18 mouse cellular contexts compared by ENCODE assay signal in the genomic region with DNA sequence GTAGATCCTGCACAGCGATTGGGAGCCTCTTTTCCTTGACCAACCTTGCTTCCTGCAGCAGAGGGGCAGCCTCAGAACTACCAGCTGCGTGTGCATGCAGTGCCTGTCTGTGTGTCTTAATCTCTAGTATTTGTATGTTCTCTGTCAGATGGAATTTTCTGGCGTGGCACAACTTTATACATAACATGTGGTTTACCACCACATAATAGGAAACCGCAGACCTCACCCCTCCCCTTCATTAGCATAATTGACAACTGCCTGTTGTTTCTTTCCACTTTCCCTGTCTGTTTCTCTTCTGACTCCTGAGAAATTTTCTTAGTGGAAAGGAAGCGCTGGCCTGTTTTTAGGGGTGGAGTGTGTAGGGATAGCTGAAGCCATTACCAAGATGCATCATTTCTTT. TPM values are rescaled to one million over a fixed set of nuclear protein-coding genes. Genes with fewer than 3 reads are reported as not detected.
DNase-seq lines count a peak whose midpoint lies in the region; ATAC-seq and TF ChIP-seq lines count a peak whose summit lies in the region.
"Had no signal": no experiment of that assay in that cellular context is flagged by ENCODE, and none has a peak within 500 bp of the region (broad histone marks: within the 10 kb centered on the region; RNA-seq: fewer than 3 reads in every experiment).

No protein-coding gene starts in this region.

- no peak overlapping the region for H3K9ac ChIP-seq in hindbrain, embryonic 12.5 days
- no peak overlapping the region for H3K9ac ChIP-seq in hindbrain, postnatal 0 days (replicated peaks; ENCODE audit: low read length)
- H3K9ac ChIP-seq in liver, postnatal 0 days (replicated peaks), result no peak overlapping the region
- H3K9ac ChIP-seq: forebrain, postnatal 0 days; hindbrain, embryonic 13.5 days had no signal

- no peak overlapping the region for H3K4me3 ChIP-seq in hindbrain, embryonic 12.5 days
- no peak overlapping the region for H3K4me3 ChIP-seq in hindbrain, postnatal 0 days (ENCODE audit: low read length)
- no peak overlapping the region for H3K4me3 ChIP-seq in liver, postnatal 0 days (ENCODE audit: low read depth, low read length)
- H3K4me3 ChIP-seq: gastrocnemius, adult 2 months; hindbrain, embryonic 13.5 days; limb, embryonic 13.5 days had no signal

- ATAC-seq in hindbrain, embryonic 12.5 days (ENCODE audit: low FRiP score), result no peak
- no peak for ATAC-seq in hindbrain, postnatal 0 days
- peak; percentile 78 for ATAC-seq in CD4-positive, CD25-positive, alpha-beta regulatory T cell, adult 4 months
- no peak for ATAC-seq in liver, postnatal 0 days
- ATAC-seq: forebrain, postnatal 0 days had no signal

- no peaks in the 10 kb centered on the region for H3K27me3 ChIP-seq in hindbrain, embryonic 12.5 days
- no peaks in the 10 kb centered on the region for H3K27me3 ChIP-seq in hindbrain, postnatal 0 days (ENCODE audit: insufficient read depth, low read length)
- no peaks in the 10 kb centered on the region for H3K27me3 ChIP-seq in liver, postnatal 0 days (ENCODE audit: insufficient read depth, low read length)
- H3K27me3 ChIP-seq: hindbrain, embryonic 13.5 days; limb, embryonic 13.5 days had no signal

- no peaks in the 10 kb centered on the region for H3K9me3 ChIP-seq in hindbrain, embryonic 12.5 days (replicated peaks)
- no peaks in the 10 kb centered on the region for H3K9me3 ChIP-seq in hindbrain, postnatal 0 days (ENCODE audit: low read length)
- no peaks in the 10 kb centered on the region for H3K9me3 ChIP-seq in liver, postnatal 0 days (ENCODE audit: low read length)
- H3K9me3 ChIP-seq: hindbrain, embryonic 13.5 days; limb, embryonic 13.5 days had no signal

- no peak for TF ChIP-seq CTCF in hindbrain, postnatal 0 days (IDR thresholded peaks at IDR 0.05; ENCODE audit: low read depth)
- TF ChIP-seq CTCF in liver, postnatal 0 days (IDR thresholded peaks at IDR 0.05; ENCODE audit: low read depth), result no peak

- H3K4me1 ChIP-seq in hindbrain, embryonic 12.5 days, result peaks cover 6% of the 10 kb centered on the region; the same call in 1 of the 2 replicates
- no peaks in the 10 kb centered on the region for H3K4me1 ChIP-seq in hindbrain, postnatal 0 days (ENCODE audit: insufficient read depth, low read length)
- H3K4me1 ChIP-seq in liver, postnatal 0 days (ENCODE audit: insufficient read depth), result no peaks in the 10 kb centered on the region
- H3K4me1 ChIP-seq: limb, embryonic 13.5 days had no signal

- peaks cover 20% of the 10 kb centered on the region for H3K36me3 ChIP-seq in hindbrain, embryonic 12.5 days
- peaks cover 17% of the 10 kb centered on the region; the same call in 1 of the 2 replicates for H3K36me3 ChIP-seq in hindbrain, postnatal 0 days (ENCODE audit: insufficient read depth, low read length)
- H3K36me3 ChIP-seq in liver, postnatal 0 days (replicated peaks; ENCODE audit: insufficient read depth, low read length), result peaks cover 4% of the 10 kb centered on the region

- H3K27ac ChIP-seq in hindbrain, embryonic 12.5 days, result 0 out of 2 replicates have a peak overlapping the region, but pooled peaks have one; percentile 35
- H3K27ac ChIP-seq in hindbrain, postnatal 0 days, result no peak overlapping the region
- H3K27ac ChIP-seq in liver, postnatal 0 days (ENCODE audit: low read depth), result no peak overlapping the region
- H3K27ac ChIP-seq: gastrocnemius, adult 2 months; hindbrain, embryonic 13.5 days; limb, embryonic 13.5 days; macrophage had no signal

- 66% methylated on average over 5 of the region's 5 CpGs for WGBS in hindbrain, embryonic 12.5 days
- 56% methylated on average over 5 of the region's 5 CpGs for WGBS in hindbrain, postnatal 0 days
- 45% methylated on average over 5 of the region's 5 CpGs for WGBS in liver, postnatal 0 days (ENCODE audit: insufficient replicate concordance)

- no peak for DNase-seq in hindbrain, postnatal 0 days (ENCODE audit: low spot score)
- DNase-seq in 416B (ENCODE audit: low read depth), result peak; percentile 79
- peak; percentile 78 for DNase-seq in induced T-regulatory cell, adult 2 months (ENCODE audit: low read depth)
- no peak for DNase-seq in liver, postnatal 0 days
- DNase-seq in kidney, postnatal 10 days, result no peak
- no peak for DNase-seq in adrenal gland, adult 2 months
- DNase-seq: cerebellum, adult 11 months; embryo, embryonic 11 days; forebrain, postnatal 0 days; kidney, adult 11 months; kidney, postnatal 14 days; lung, adult 2 months had no signal

- TF ChIP-seq EP300 in liver, postnatal 0 days (IDR thresholded peaks at IDR 0.05; ENCODE audit: low read depth), result no peak

- no peak overlapping the region for H3K4me2 ChIP-seq in hindbrain, embryonic 12.5 days (replicated peaks)
- no peak overlapping the region for H3K4me2 ChIP-seq in hindbrain, postnatal 0 days (ENCODE audit: low read depth, low read length)
- no peak overlapping the region for H3K4me2 ChIP-seq in liver, postnatal 0 days (ENCODE audit: low read depth, low read length)
- H3K4me2 ChIP-seq: hindbrain, embryonic 13.5 days; limb, embryonic 13.5 days had no signal

RNA-seq across cellular contexts. Expression of a gene that starts 23.9 kb away (rescaled TPM):
- polyA plus RNA-seq in hindbrain, embryonic 12.5 days (2016; fragmentation: Nextera tagmentation; extraction: Ambion mirVana), result 79.0 and 87.1 TPM in 2 replicates
- 94.1 and 112 TPM in 2 replicates for total RNA-seq in hindbrain, postnatal 0 days (2014; rRNA removed)
- polyA plus RNA-seq in hindbrain, postnatal 0 days (2015; fragmentation: Nextera tagmentation; extraction: Ambion mirVana), result 105 and 109 TPM in 2 replicates
- polyA plus RNA-seq in CD4-positive, CD25-positive, alpha-beta regulatory T cell, adult 4 months (2017; shearing (Covaris generic)), result under 1 TPM; 0.35 to 0.39 TPM
- 12.8 and 16.2 TPM in 2 replicates for polyA plus RNA-seq in liver, postnatal 0 days (2015; fragmentation: Nextera tagmentation; extraction: Ambion mirVana)
- total RNA-seq in adrenal gland, adult 2 months (2021), result 10 to 100 TPM; 19.4 to 25.3 TPM
- 26.2 and 26.4 TPM in 2 replicates for polyA plus RNA-seq in adrenal gland, adult 2 months (2012; rRNA removed)

RNA-seq across cellular contexts. Expression of a gene that starts 44.3 kb away (rescaled TPM):
- 135 and 138 TPM in 2 replicates for polyA plus RNA-seq in hindbrain, embryonic 12.5 days (2016; fragmentation: Nextera tagmentation; extraction: Ambion mirVana)
- total RNA-seq in hindbrain, postnatal 0 days (2014; rRNA removed), result 590 and 603 TPM in 2 replicates
- 193 and 206 TPM in 2 replicates for polyA plus RNA-seq in hindbrain, postnatal 0 days (2015; fragmentation: Nextera tagmentation; extraction: Ambion mirVana)
- 1 to 10 TPM; 4.4 to 5.4 TPM for polyA plus RNA-seq in CD4-positive, CD25-positive, alpha-beta regulatory T cell, adult 4 months (2017; shearing (Covaris generic))
- polyA plus RNA-seq in liver, postnatal 0 days (2015; fragmentation: Nextera tagmentation; extraction: Ambion mirVana), result 2.0 and 2.1 TPM in 2 replicates
- total RNA-seq in adrenal gland, adult 2 months (2021), result 100 to 1,000 TPM in 1 of 2 experiments, 10 to 100 TPM in 1; 98.4 to 110 TPM
- 44.5 and 48.8 TPM in 2 replicates for polyA plus RNA-seq in adrenal gland, adult 2 months (2012; rRNA removed)

RNA-seq across cellular contexts. Expression of a gene that starts 56.9 kb away (rescaled TPM):
- polyA plus RNA-seq in hindbrain, embryonic 12.5 days (2016; fragmentation: Nextera tagmentation; extraction: Ambion mirVana), result 46.7 and 46.8 TPM in 2 replicates
- 32.2 and 33.5 TPM in 2 replicates for total RNA-seq in hindbrain, postnatal 0 days (2014; rRNA removed)
- polyA plus RNA-seq in hindbrain, postnatal 0 days (2015; fragmentation: Nextera tagmentation; extraction: Ambion mirVana), result 33.5 and 34.8 TPM in 2 replicates
- polyA plus RNA-seq in CD4-positive, CD25-positive, alpha-beta regulatory T cell, adult 4 months (2017; shearing (Covaris generic)), result 10 to 100 TPM; 29.0 to 43.3 TPM
- 7.7 and 8.2 TPM in 2 replicates for polyA plus RNA-seq in liver, postnatal 0 days (2015; fragmentation: Nextera tagmentation; extraction: Ambion mirVana)
- 10 to 100 TPM; 22.3 to 27.7 TPM for total RNA-seq in adrenal gland, adult 2 months (2021)
- 22.6 and 22.9 TPM in 2 replicates for polyA plus RNA-seq in adrenal gland, adult 2 months (2012; rRNA removed)

RNA-seq across cellular contexts. Expression of a gene that starts 56.9 kb away (rescaled TPM):
- polyA plus RNA-seq in hindbrain, embryonic 12.5 days (2016; fragmentation: Nextera tagmentation; extraction: Ambion mirVana), result 12.1 and 13.8 TPM in 2 replicates
- 8.4 and 9.9 TPM in 2 replicates for total RNA-seq in hindbrain, postnatal 0 days (2014; rRNA removed)
- 7.1 and 7.8 TPM in 2 replicates for polyA plus RNA-seq in hindbrain, postnatal 0 days (2015; fragmentation: Nextera tagmentation; extraction: Ambion mirVana)
- polyA plus RNA-seq in CD4-positive, CD25-positive, alpha-beta regulatory T cell, adult 4 months (2017; shearing (Covaris generic)), result 1 to 10 TPM; 7.3 to 8.2 TPM
- 6.4 and 6.8 TPM in 2 replicates for polyA plus RNA-seq in liver, postnatal 0 days (2015; fragmentation: Nextera tagmentation; extraction: Ambion mirVana)
- 10 to 100 TPM; 14.2 to 15.2 TPM for total RNA-seq in adrenal gland, adult 2 months (2021)
- 9.1 and 10.4 TPM in 2 replicates for polyA plus RNA-seq in adrenal gland, adult 2 months (2012; rRNA removed)

Comparison
In these comparisons a context has a peak if more than half of its experiments do, and no peak if none do; other contexts are left out.
1. DNase-seq: peak in 416B (single experiment) and induced T-regulatory cell, adult 2 months (single experiment); none in hindbrain, postnatal 0 days (single experiment), liver, postnatal 0 days (single experiment), kidney, postnatal 10 days (single experiment) and adrenal gland, adult 2 months (single experiment).